Mouse (Mus musculus): ENCODE measurements around the gene Zfp787. TPM values are rescaled to one million over a fixed set of nuclear protein-coding genes. Genes with fewer than 3 reads are reported as not detected.

The Zfp787 gene
- polyA plus RNA-seq, 1 experiment, result 54.2 TPM

DNA sequence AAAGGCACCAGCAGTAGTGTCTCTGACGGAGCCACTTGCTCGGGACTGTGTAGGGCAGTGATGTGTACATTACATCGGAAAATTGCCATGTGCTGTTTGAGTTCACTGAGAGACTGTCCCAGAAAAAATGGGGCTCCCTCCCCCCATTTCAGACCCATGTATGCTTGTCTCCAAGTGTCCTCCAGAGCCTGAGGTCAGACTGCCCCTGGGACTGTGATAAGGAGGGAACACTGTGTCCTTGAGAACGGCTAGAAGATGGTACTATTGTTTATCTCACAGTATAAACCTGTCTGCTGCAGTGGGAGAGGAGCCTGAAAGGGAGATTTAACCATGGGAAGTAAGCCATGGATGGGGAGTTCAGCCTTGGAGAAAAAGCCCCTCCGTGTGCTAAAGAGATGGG is 8.9 kb upstream of the Zfp787 start:
- 75% methylated on average over 5 of the region's 5 CpGs for WGBS
- no peaks in the 10 kb centered on the region for H3K4me1 ChIP-seq (ENCODE audit: control insufficient read depth, insufficient read depth, low read length)

DNA sequence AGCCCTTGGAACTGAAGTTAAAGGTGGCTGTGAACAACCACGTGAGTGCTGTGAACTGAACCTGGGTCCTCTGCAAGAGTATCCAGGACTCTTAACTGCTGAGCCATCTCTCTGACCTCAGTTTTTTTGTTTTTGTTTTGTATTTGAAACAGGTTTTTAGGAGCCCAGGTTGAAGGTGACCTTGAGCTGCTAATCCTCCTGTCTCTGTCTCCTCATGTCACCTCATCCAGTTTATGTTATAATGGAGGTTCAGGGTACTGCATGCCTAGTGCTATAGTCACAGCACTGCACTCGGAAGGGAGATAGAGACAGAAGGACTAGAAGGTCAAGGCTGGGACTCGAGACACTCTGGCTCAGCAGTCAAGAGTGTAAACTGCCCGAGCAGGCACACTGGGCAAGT is 6.4 kb upstream of the Zfp787 start:
- TF ChIP-seq CTCF (conservative IDR thresholded peaks at IDR 0.05; ENCODE audit: insufficient read depth, insufficient read length, low read depth, low read length) (no peak), POLR2A (IDR thresholded peaks at IDR 0.05; ENCODE audit: low read depth, low read length) (no peak)
- Histone ChIP-seq H3K36me3 (ENCODE audit: control insufficient read depth, insufficient read depth, low read length) (no peaks in the 10 kb centered on the region), H3K4me3 (ENCODE audit: insufficient read depth, low read depth, low read length) (no peak overlapping the region), H3K4me1 (ENCODE audit: control insufficient read depth, insufficient read depth, low read length) (peaks cover 5% of the 10 kb centered on the region; the same call in 1 of the 2 replicates), H3K27ac (ENCODE audit: insufficient read depth, low read depth, low read length) (no peak overlapping the region), H3K27me3 (replicated peaks; ENCODE audit: control insufficient read depth, insufficient read depth, low read length) (no peaks in the 10 kb centered on the region)
- DNase-seq, result no peak
- WGBS, result 79% methylated on average over 4 of the region's 4 CpGs

More for the DNA sequence above, 8.9 kb upstream of the Zfp787 start:
- Histone ChIP-seq H3K27ac (ENCODE audit: insufficient read depth, low read depth, low read length) (no peak overlapping the region), H3K4me3 (ENCODE audit: insufficient read depth, low read depth, low read length) (no peak overlapping the region), H3K27me3 (replicated peaks; ENCODE audit: control insufficient read depth, insufficient read depth, low read length) (no peaks in the 10 kb centered on the region), H3K36me3 (ENCODE audit: control insufficient read depth, insufficient read depth, low read length) (no peaks in the 10 kb centered on the region)
- no peak for DNase-seq
- TF ChIP-seq POLR2A (IDR thresholded peaks at IDR 0.05; ENCODE audit: low read depth, low read length) (no peak), CTCF (conservative IDR thresholded peaks at IDR 0.05; ENCODE audit: insufficient read depth, insufficient read length, low read depth, low read length) (no peak)

DNA sequence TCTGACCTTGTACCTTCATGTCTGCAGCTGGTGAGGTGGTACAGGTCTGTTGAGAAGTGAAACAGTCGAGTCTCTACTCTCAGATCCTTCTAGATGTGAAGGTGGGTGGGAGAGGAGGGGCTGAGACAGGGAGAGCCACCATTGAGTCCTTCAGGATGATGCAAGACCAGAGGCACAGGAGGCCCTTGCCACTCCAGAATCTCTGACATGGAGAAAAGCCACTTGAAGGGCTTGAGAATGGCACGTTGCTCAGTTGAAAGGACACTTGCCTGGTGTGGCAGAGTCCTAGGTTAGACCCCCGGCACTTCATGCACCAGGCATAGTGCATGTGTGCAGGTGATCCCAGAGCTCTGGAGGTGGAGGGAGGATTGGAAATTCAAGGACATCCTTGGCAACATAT is 5.7 kb upstream of the Zfp787 start:
- WGBS, result 71% methylated on average over 3 of the region's 3 CpGs
- H3K4me3 ChIP-seq (ENCODE audit: insufficient read depth, low read depth, low read length), result no peak overlapping the region
- H3K27me3 ChIP-seq (replicated peaks; ENCODE audit: control insufficient read depth, insufficient read depth, low read length), result no peaks in the 10 kb centered on the region
- H3K36me3 ChIP-seq (ENCODE audit: control insufficient read depth, insufficient read depth, low read length), result no peaks in the 10 kb centered on the region
- H3K27ac ChIP-seq (ENCODE audit: insufficient read depth, low read depth, low read length), result no peak overlapping the region
- DNase-seq, result no peak
- no peak for TF ChIP-seq CTCF (conservative IDR thresholded peaks at IDR 0.05; ENCODE audit: insufficient read depth, insufficient read length, low read depth, low read length)
- no peak for TF ChIP-seq POLR2A (IDR thresholded peaks at IDR 0.05; ENCODE audit: low read depth, low read length)
- peaks cover 8% of the 10 kb centered on the region; the same call in 1 of the 2 replicates for H3K4me1 ChIP-seq (ENCODE audit: control insufficient read depth, insufficient read depth, low read length)

DNA sequence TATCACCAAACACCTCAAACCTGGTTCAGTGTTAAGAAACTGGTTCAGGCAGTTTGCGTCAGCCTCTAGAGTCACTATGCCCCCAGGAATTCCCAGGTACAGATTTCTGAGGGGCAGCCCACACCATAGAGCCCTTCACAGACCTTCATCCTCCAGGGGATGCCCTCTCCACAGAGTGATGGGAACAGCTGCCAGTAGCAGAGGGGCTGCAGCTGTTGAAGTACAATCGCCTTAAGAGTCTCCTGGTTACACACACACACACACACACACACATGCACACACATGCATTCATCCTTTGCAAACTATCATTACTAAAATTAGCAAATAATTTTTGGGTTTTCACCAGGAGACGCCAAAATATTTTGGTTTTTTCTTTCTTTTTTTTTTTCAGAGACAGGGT is 3.8 kb upstream of the Zfp787 start:
- TF ChIP-seq CTCF (conservative IDR thresholded peaks at IDR 0.05; ENCODE audit: insufficient read depth, insufficient read length, low read depth, low read length), result no peak
- no peak for TF ChIP-seq POLR2A (IDR thresholded peaks at IDR 0.05; ENCODE audit: low read depth, low read length)
- no peak overlapping the region for H3K27ac ChIP-seq (ENCODE audit: insufficient read depth, low read depth, low read length)
- peaks cover 9% of the 10 kb centered on the region; the same call in 1 of the 2 replicates for H3K4me1 ChIP-seq (ENCODE audit: control insufficient read depth, insufficient read depth, low read length)
- no peaks in the 10 kb centered on the region for H3K36me3 ChIP-seq (ENCODE audit: control insufficient read depth, insufficient read depth, low read length)
- H3K4me3 ChIP-seq (ENCODE audit: insufficient read depth, low read depth, low read length), result no peak overlapping the region
- 83% methylated on average over 3 of the region's 3 CpGs for WGBS
- no peak for DNase-seq
- H3K27me3 ChIP-seq (replicated peaks; ENCODE audit: control insufficient read depth, insufficient read depth, low read length), result no peaks in the 10 kb centered on the region

DNA sequence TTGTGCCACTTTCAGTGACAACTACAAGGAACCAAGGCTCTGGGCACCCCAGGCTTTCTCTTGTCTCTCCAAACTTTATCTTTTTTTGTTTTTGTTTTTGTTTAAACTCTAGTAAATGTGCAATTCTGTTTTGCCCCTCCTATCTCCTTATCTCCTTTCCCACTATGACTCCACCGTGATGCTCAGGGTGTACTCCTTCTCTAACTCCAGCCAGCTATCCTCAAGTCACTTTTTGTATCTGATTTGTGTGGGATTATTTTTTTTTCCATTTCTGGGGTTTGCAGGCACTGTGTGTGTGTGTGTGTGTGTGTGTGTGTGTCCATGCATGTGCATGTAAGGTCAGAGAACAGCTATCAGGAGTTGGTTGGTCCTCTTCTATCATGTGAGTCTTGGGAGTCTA is 1.7 kb upstream of the Zfp787 start:
- H3K27ac ChIP-seq (ENCODE audit: insufficient read depth, low read depth, low read length), result peak overlapping the region; percentile 80

DNA sequence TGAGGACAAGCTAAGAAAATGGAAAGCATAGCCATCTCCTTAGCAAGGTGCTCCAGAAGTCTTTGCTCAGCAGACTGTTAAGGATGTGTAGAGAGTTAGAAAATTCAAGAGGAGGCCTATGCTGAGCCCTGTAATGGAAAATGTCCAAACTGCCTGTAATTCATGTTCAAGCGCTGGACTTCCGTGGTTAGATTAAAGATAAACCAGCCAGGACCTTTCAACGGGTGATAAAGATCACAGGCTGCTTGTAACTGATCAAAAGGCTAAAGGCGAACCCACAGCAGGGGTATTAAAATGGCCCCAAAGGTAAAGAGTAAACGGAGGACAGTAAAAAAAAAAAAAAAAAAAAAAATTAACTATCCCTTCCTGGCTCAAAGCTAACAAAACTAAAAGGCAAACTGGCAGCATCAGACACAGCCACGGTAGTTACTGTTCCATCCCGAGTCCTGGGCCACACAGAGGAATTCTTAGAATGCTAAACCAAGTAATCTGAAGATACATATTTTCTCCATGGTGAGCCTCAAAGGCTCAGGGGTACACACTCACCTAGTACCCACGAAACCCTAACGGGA is 1.2 kb upstream of the Zfp787 start:
- peak; percentile 92 for DNase-seq
- no peaks in the 10 kb centered on the region for H3K36me3 ChIP-seq (ENCODE audit: control insufficient read depth, insufficient read depth, low read length)
- 21% methylated on average over 9 of the region's 9 CpGs for WGBS
- peak overlapping the region; percentile 87 for H3K27ac ChIP-seq (ENCODE audit: insufficient read depth, low read depth, low read length)
- peaks cover 30% of the 10 kb centered on the region for H3K4me1 ChIP-seq (ENCODE audit: control insufficient read depth, insufficient read depth, low read length)
- no peak for TF ChIP-seq POLR2A (IDR thresholded peaks at IDR 0.05; ENCODE audit: low read depth, low read length)
- no peaks in the 10 kb centered on the region for H3K27me3 ChIP-seq (replicated peaks; ENCODE audit: control insufficient read depth, insufficient read depth, low read length)
- H3K4me3 ChIP-seq (ENCODE audit: insufficient read depth, low read depth, low read length), result peak overlapping the region; percentile 32

More for the DNA sequence above, 1.7 kb upstream of the Zfp787 start:
- no peak overlapping the region for H3K4me3 ChIP-seq (ENCODE audit: insufficient read depth, low read depth, low read length)
- WGBS, result 38% methylated on average over 1 of the region's 1 CpGs
- H3K27me3 ChIP-seq (replicated peaks; ENCODE audit: control insufficient read depth, insufficient read depth, low read length), result no peaks in the 10 kb centered on the region
- H3K36me3 ChIP-seq (ENCODE audit: control insufficient read depth, insufficient read depth, low read length), result no peaks in the 10 kb centered on the region
- no peak for DNase-seq
- peaks cover 27% of the 10 kb centered on the region for H3K4me1 ChIP-seq (ENCODE audit: control insufficient read depth, insufficient read depth, low read length)
- TF ChIP-seq POLR2A (IDR thresholded peaks at IDR 0.05; ENCODE audit: low read depth, low read length), result no peak
- TF ChIP-seq CTCF (conservative IDR thresholded peaks at IDR 0.05; ENCODE audit: insufficient read depth, insufficient read length, low read depth, low read length), result no peak

DNA sequence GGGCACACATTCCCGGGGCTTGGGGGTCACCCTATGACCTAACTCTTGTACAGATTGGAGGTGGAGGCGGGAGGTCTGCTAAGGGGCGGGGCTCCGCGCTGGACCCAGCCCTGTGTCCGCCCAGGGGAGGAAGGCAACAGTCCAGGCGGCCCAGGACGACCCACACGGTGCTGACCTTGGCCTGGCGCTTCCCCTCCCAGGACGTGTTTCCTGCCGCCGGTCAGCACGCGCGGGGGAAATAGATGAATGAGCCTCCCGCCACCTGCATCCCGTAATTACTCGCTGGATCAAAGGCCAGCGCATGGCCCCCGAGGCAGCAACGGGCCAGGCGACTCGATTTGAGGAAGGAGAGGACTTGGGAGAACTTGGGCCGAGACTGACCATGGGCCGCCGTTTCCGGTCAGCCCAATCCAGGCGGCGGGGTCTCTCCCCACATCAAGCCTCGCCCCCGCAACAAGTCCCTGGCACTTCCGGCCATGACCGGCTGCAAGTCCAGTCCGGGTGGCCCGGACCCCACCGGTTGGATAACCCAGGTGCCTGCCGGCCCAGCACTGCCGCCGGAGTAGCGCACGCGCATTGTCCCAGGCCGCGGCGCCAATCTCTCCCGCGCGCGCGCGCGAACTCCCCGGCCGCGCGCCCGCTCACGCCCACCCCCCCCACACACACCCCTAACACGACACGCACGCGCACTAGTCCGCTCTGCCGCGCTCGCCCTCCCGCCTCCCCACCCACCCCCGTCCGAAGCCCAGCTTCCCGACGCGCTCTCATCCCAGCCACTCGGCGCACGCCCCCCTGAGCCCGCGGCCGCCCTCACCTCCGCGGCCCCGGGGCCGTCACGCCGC is 545 bp downstream of the Zfp787 start:
- TF ChIP-seq CTCF (conservative IDR thresholded peaks at IDR 0.05; ENCODE audit: insufficient read depth, insufficient read length, low read depth, low read length), result no peak
- no peak for TF ChIP-seq POLR2A (IDR thresholded peaks at IDR 0.05; ENCODE audit: low read depth, low read length)
- H3K4me1 ChIP-seq (ENCODE audit: control insufficient read depth, insufficient read depth, low read length), result peaks cover 42% of the 10 kb centered on the region
- H3K36me3 ChIP-seq (ENCODE audit: control insufficient read depth, insufficient read depth, low read length), result no peaks in the 10 kb centered on the region
- WGBS, result under 1% methylated on average over 61 of the region's 85 CpGs
- H3K4me3 ChIP-seq (ENCODE audit: insufficient read depth, low read depth, low read length), result peak overlapping the region; percentile 84
- DNase-seq, result peak; percentile 94
- peak overlapping the region; percentile 97 for H3K27ac ChIP-seq (ENCODE audit: insufficient read depth, low read depth, low read length)
- no peaks in the 10 kb centered on the region for H3K27me3 ChIP-seq (replicated peaks; ENCODE audit: control insufficient read depth, insufficient read depth, low read length)

Data from kidney, adult 2 months (tissue).